ENCODE assay signal across 9 mouse cellular contexts in the genomic region with DNA sequence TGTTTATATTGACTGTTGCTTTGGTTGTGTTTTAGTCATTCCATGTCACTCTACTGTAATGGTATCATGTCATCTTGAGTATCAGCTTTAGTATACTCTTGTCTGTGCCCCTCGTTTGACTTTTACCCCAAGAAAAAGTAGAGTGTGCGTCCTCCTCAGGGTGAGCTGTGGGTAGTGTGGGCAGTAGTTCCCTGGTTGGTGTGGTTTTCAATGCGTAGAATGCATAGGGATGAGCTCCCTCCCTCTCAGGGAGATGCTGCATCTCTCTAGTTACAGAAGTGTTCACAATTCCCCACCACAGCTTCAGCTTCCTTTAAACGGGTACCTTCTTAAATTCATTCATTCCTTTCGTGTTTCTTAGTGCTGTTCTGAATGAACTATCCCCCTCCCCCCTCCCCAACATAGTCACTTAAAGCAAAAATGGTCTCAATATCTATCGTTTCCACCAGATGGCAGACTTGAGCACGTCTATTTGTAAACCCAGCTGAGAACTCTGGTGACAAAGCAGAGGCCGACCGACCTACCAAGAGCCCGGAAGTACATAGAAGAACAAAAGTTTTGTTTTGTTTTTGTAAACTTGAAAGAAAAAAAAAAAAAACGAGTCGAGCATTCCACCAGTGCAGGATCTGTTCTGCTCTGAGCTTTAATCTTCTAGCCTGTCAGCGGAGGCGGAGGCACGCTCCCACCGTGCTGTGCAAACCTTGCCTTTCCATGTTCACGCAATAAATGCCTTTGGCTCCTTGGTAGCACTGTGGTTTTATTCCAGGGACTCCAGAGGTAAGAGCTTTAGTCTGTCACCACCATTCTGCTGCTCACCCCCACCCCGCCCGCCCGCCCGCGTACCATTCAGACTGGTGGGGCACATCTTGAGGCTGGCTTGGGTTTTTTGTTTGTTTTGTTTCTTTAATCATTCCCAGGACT. TPM values are rescaled to one million over a fixed set of nuclear protein-coding genes. Genes with fewer than 3 reads are reported as not detected.
DNase-seq lines count a peak whose midpoint lies in the region; ATAC-seq lines count a peak whose summit lies in the region.
"Had no signal": no experiment of that assay in that cellular context is flagged by ENCODE, and none has a peak within 500 bp of the region (broad histone marks: within the 10 kb centered on the region; RNA-seq: fewer than 3 reads in every experiment).

No protein-coding gene starts in this region.

- no peak overlapping the region for H3K27ac ChIP-seq in hindbrain, embryonic 13.5 days
- H3K27ac ChIP-seq: liver, embryonic 15.5 days had no signal

- ATAC-seq in hindbrain, embryonic 13.5 days (ENCODE audit: low FRiP score) = peak; percentile 65

- no peaks in the 10 kb centered on the region for H3K36me3 ChIP-seq in hindbrain, embryonic 13.5 days
- no peaks in the 10 kb centered on the region for H3K36me3 ChIP-seq in splenic B cell, adult 2 months (ENCODE audit: control insufficient read depth, insufficient read depth, low read length, poor library complexity, severe bottlenecking)

- peak; percentile 56 to 57 for DNase-seq in cerebellum, adult 18-20 months
- no peak for DNase-seq in cerebellum, adult 11 months
- peak; percentile 85 for DNase-seq in ZHBTc4 (ENCODE audit: low read depth, low spot score)
- DNase-seq in fibroblast of lung, adult 2 months (ENCODE audit: low read depth) = peak; percentile 54
- peak; percentile 52 for DNase-seq in layer of hippocampus, adult 9-11 months
- peak; percentile 83 for DNase-seq in mesoderm, embryonic 11.5 days (ENCODE audit: low read depth, low spot score)
- DNase-seq in splenic B cell, adult 2 months (ENCODE audit: low read depth, low spot score) = peak; percentile 82

- no peaks in the 10 kb centered on the region for H3K4me1 ChIP-seq in hindbrain, embryonic 13.5 days (replicated peaks)

- H3K4me2 ChIP-seq in hindbrain, embryonic 13.5 days = no peak overlapping the region
- H3K4me2 ChIP-seq: liver, embryonic 15.5 days had no signal

- H3K9ac ChIP-seq in hindbrain, embryonic 13.5 days = no peak overlapping the region
- H3K9ac ChIP-seq: liver, embryonic 15.5 days had no signal

- WGBS in hindbrain, embryonic 13.5 days = 63% methylated on average over 22 of the region's 22 CpGs

- no peak overlapping the region for H3K4me3 ChIP-seq in hindbrain, embryonic 13.5 days
- H3K4me3 ChIP-seq: liver, embryonic 15.5 days had no signal

- no peaks in the 10 kb centered on the region for H3K27me3 ChIP-seq in hindbrain, embryonic 13.5 days
- no peaks in the 10 kb centered on the region for H3K27me3 ChIP-seq in splenic B cell, adult 2 months (ENCODE audit: control insufficient read depth, insufficient read depth, low read length, poor library complexity, severe bottlenecking)
- H3K27me3 ChIP-seq: liver, embryonic 15.5 days had no signal

- H3K9me3 ChIP-seq in hindbrain, embryonic 13.5 days = no peaks in the 10 kb centered on the region
- H3K9me3 ChIP-seq: liver, embryonic 15.5 days had no signal

RNA-seq across cellular contexts. Expression of a gene that starts 4.7 kb away (rescaled TPM):
- 0.32 and 0.47 TPM in 2 replicates for polyA plus RNA-seq in hindbrain, embryonic 13.5 days (2015; fragmentation: Nextera tagmentation; extraction: Ambion mirVana)
